Mouse (Mus musculus) forebrain, embryonic 15.5 days (tissue): ENCODE results near the gene Lat2. TPM values are rescaled to one million over a fixed set of nuclear protein-coding genes. Genes with fewer than 3 reads are reported as not detected.

Experiments used
- microRNA-seq: library from miRNA; unstranded; fragments of <30 nt; microRNA quantifications from one replicate; pipeline ENCODE4, GENCODE M21; 2016
- polyA plus RNA-seq: library from polyadenylated mRNA; unstranded; fragments of >200 nt; fragmentation: Nextera tagmentation; extraction: Ambion mirVana; gene quantifications from 2 replicates; pipeline ENCODE4 v1.2.1, GENCODE M21; 2015

Gene Lat2
- polyA plus RNA-seq, 1 experiment from 2014 or later: 2.6 TPM

Small RNA genes within 50 kb of the gene (microRNA-seq; reads per million reads assigned to microRNA genes)
- not detected for gene Mir7228

Other genes with a start within 250 kb of the Lat2 start
- gene Gtf2ird1, start 158.3 kb downstream of the Lat2 start, polyA plus RNA-seq: 89.7 and 93.3 TPM in 2 replicates
- gene Clip2, start 62.6 kb downstream of the Lat2 start, polyA plus RNA-seq: 14.7 and 15.0 TPM in 2 replicates
- gene Syna, start 54.9 kb downstream of the Lat2 start, polyA plus RNA-seq: 0.36 and 0.59 TPM in 2 replicates
- 218 TPM in 2 replicates for gene Rfc2, start 33.7 kb downstream of the Lat2 start, polyA plus RNA-seq
- 405 and 408 TPM in 2 replicates for gene Eif4h, start 24.5 kb upstream of the Lat2 start, polyA plus RNA-seq
- 16.0 and 16.9 TPM in 2 replicates for gene Limk1, start 73.6 kb upstream of the Lat2 start, polyA plus RNA-seq
- 7.7 and 7.8 TPM in 2 replicates for gene Eln, start 132.3 kb upstream of the Lat2 start, polyA plus RNA-seq